Mouse (Mus musculus) embryonic facial prominence, embryonic 14.5 days (tissue): Measurements from ENCODE around the gene Tgm6. TPM values are rescaled to one million over a fixed set of nuclear protein-coding genes. Genes with fewer than 3 reads are reported as not detected.

Experiments used
- ATAC-seq: fragments of 200-750 bp; cut with Nextera tagmentation; 2 replicates; pipeline ENCODE4 v1.8.0; 2017; ENCODE audit warnings: low read depth, moderate number of reproducible peaks, moderate TSS enrichment
- DNase-seq: peaks from one replicate; pipeline ENCODE4 v3.0.0-alpha.2; 2015; ENCODE audit warnings: low spot score
- H3K27ac ChIP-seq: fragments of 300-500 bp; sonication (generic); replicated peaks from 2 replicates; pipeline ENCODE4 v1.5.1; 2014; ENCODE audit warnings: low read depth, mild to moderate bottlenecking, low read length, moderate library complexity
- H3K27me3 ChIP-seq: fragments of 300-500 bp; sonication (generic); replicated peaks from 2 replicates; pipeline ENCODE4 v1.6.1; 2014; ENCODE audit warnings: low read length; ENCODE audit not compliant: control insufficient read depth, insufficient read depth
- H3K36me3 ChIP-seq: fragments of 300-500 bp; sonication (generic); 2 replicates; pipeline ENCODE4 v1.6.1; 2014; ENCODE audit warnings: low read length, mixed read lengths; ENCODE audit not compliant: control insufficient read depth, insufficient read depth
- H3K4me1 ChIP-seq: fragments of 300-500 bp; sonication (generic); 2 replicates; pipeline ENCODE4 v1.6.1; 2014; ENCODE audit warnings: antibody characterized with exemption, low read length; ENCODE audit not compliant: control insufficient read depth, insufficient read depth
- H3K4me2 ChIP-seq: fragments of 300-500 bp; sonication (generic); 2 replicates; pipeline ENCODE4 v1.6.1; 2014; ENCODE audit warnings: low read depth, mild to moderate bottlenecking, low read length, moderate library complexity, mixed read lengths
- H3K4me3 ChIP-seq: fragments of 300-500 bp; sonication (generic); 2 replicates; pipeline ENCODE4 v1.5.1; 2014; ENCODE audit warnings: low read depth, mild to moderate bottlenecking, low read length
- H3K9ac ChIP-seq: fragments of 300-500 bp; sonication (generic); 2 replicates; pipeline ENCODE4 v1.6.1; 2014; ENCODE audit warnings: low read depth, mild to moderate bottlenecking, low read length, moderate library complexity, mixed read lengths
- H3K9me3 ChIP-seq: fragments of 300-500 bp; sonication (generic); 2 replicates; pipeline ENCODE4 v1.6.1; 2016; ENCODE audit warnings: low read length; ENCODE audit not compliant: control insufficient read depth
- WGBS: fragments of 180-500 bp; shearing (Covaris S2); extraction: QIAGEN DNeasy Blood & Tissue Kit; methylation state at CpG from one replicate; pipeline ENCODE4 v1.1.7; 2014; 5-methylcytosine and 5-hydroxymethylcytosine counted together
- polyA plus RNA-seq: library from polyadenylated mRNA; unstranded; fragments of >200 nt; fragmentation: Nextera tagmentation; extraction: Ambion mirVana; gene quantifications from 2 replicates; pipeline ENCODE4 v1.2.1, GENCODE M21; 2014

Gene Tgm6
- polyA plus RNA-seq, result 0.07 TPM in 1 of 2 replicates, not detected in the other

DNA sequence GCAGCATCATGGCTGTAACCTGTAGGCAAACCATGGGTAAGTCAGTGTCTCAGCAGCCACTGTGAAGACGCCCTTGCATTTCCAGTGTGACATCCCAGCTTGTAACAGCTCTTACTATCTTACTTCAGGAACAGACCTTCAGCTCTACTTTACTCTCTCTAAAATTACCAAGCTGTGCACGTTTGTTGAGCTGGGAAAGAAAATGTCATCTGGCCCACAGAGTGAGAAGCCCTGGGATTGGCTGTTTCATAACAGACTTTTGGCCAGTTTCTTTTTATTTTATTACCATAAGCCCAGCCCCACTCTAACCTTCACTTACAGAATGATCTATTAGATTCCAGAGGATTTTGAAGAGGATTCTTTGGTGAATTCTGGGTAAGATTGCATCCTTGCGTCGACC lies at the start of gene Tgm6:
Gene Tgm6 (plus strand): TSS at position 301 of the 400 bp plus-strand sequence.
- no peaks in the 10 kb centered on the region for H3K4me1 ChIP-seq
- WGBS, result 62% methylated on average over 4 of the region's 4 CpGs
- no peaks in the 10 kb centered on the region for H3K9me3 ChIP-seq
- no peak within 1 kb of the TSS for H3K9ac ChIP-seq
- no peak within 1 kb of the TSS for H3K4me3 ChIP-seq
- H3K27ac ChIP-seq, result no peak within 1 kb of the TSS
- H3K4me2 ChIP-seq, result no peak within 1 kb of the TSS
- no peak for DNase-seq
- H3K36me3 ChIP-seq, result no peaks in the 10 kb centered on the region
- ATAC-seq, result no peak
- no peaks in the 10 kb centered on the region for H3K27me3 ChIP-seq

- Histone ChIP-seq H3K27ac (no peak overlapping the region), H3K36me3 (no peaks in the 10 kb centered on the region), H3K9ac (no peak overlapping the region), H3K4me3 (no peak overlapping the region), H3K4me1 (no peaks in the 10 kb centered on the region), H3K27me3 (no peaks in the 10 kb centered on the region), H3K9me3 (no peaks in the 10 kb centered on the region), H3K4me2 (no peak overlapping the region)
- ATAC-seq, result no peak
- peak; percentile 16 for DNase-seq
- WGBS, result 27% methylated on average over 3 of the region's 3 CpGs
These were observed 44.0 kb upstream of the Tgm6 start for GRCm38 (mm10) chr2:130068228-130068627.

- H3K4me3 ChIP-seq, result no peak overlapping the region
- no peaks in the 10 kb centered on the region for H3K27me3 ChIP-seq
- H3K4me1 ChIP-seq, result no peaks in the 10 kb centered on the region
- no peak for DNase-seq
- no peak overlapping the region for H3K4me2 ChIP-seq
- no peaks in the 10 kb centered on the region for H3K36me3 ChIP-seq
- no peak overlapping the region for H3K27ac ChIP-seq
- H3K9ac ChIP-seq, result no peak overlapping the region
- H3K9me3 ChIP-seq, result no peaks in the 10 kb centered on the region
- ATAC-seq, result no peak
- WGBS, result 86% methylated on average over 2 of the region's 2 CpGs
These were observed 41.8 kb upstream of the Tgm6 start for GRCm38 (mm10) chr2:130070396-130070795.

- Histone ChIP-seq H3K27ac (no peak overlapping the region), H3K9me3 (no peaks in the 10 kb centered on the region), H3K4me3 (no peak overlapping the region), H3K36me3 (no peaks in the 10 kb centered on the region), H3K27me3 (no peaks in the 10 kb centered on the region), H3K4me1 (no peaks in the 10 kb centered on the region), H3K9ac (no peak overlapping the region), H3K4me2 (no peak overlapping the region)
- DNase-seq (no peak), ATAC-seq (no peak)
- whole genome bisulfite sequencing, result 70% methylated on average over 4 of the region's 4 CpGs
These were observed 588 bp downstream of the Tgm6 start for GRCm38 (mm10) chr2:130112804-130113203.

- no peaks in the 10 kb centered on the region for H3K4me1 ChIP-seq
- DNase-seq (peak; percentile 44), ATAC-seq (no peak)
- H3K9ac ChIP-seq, result no peak overlapping the region
- WGBS, result 59% methylated on average over 3 of the region's 3 CpGs
- H3K36me3 ChIP-seq, result no peaks in the 10 kb centered on the region
- no peak overlapping the region for H3K27ac ChIP-seq
- no peak overlapping the region for H3K4me3 ChIP-seq
- H3K27me3 ChIP-seq, result no peaks in the 10 kb centered on the region
- no peak overlapping the region for H3K4me2 ChIP-seq
- no peaks in the 10 kb centered on the region for H3K9me3 ChIP-seq
These were observed 1.2 kb downstream of the Tgm6 start for GRCm38 (mm10) chr2:130113379-130113778.

DNA sequence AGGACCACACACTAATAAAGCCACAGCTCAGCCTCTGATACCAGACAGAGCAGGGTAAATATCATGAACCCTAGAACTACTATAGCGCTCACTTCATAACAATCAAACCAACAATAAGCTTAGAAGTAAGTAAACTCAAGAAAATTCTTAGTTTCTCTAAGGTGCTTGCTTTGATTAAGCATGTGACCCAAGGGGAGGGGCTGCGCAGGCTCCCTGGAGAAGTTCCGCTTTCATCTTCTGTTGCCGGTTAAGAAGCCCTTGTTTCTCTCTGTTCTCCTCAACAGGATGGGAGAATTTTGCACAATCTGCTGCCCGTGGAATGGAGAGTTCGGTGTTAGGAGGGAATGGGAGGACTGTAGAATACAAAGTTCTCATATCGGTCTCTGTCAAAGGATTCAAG lies 6.4 kb downstream of the Tgm6 start:
- no peak for DNase-seq
- Histone ChIP-seq H3K27ac (no peak overlapping the region), H3K9me3 (no peaks in the 10 kb centered on the region), H3K27me3 (no peaks in the 10 kb centered on the region), H3K9ac (no peak overlapping the region), H3K4me2 (no peak overlapping the region), H3K4me1 (no peaks in the 10 kb centered on the region), H3K36me3 (no peaks in the 10 kb centered on the region), H3K4me3 (no peak overlapping the region)
- no peak for ATAC-seq
- WGBS, result 72% methylated on average over 7 of the region's 7 CpGs

- DNase-seq (no peak), ATAC-seq (no peak)
- no peak overlapping the region for H3K4me2 ChIP-seq
- no peak overlapping the region for H3K9ac ChIP-seq
- H3K4me1 ChIP-seq, result no peaks in the 10 kb centered on the region
- no peaks in the 10 kb centered on the region for H3K27me3 ChIP-seq
- no peak overlapping the region for H3K27ac ChIP-seq
- no peak overlapping the region for H3K4me3 ChIP-seq
- WGBS, result 73% methylated on average over 6 of the region's 6 CpGs
- H3K9me3 ChIP-seq, result no peaks in the 10 kb centered on the region
- no peaks in the 10 kb centered on the region for H3K36me3 ChIP-seq
These were observed 13.3 kb downstream of the Tgm6 start for GRCm38 (mm10) chr2:130125279-130126059.

DNA sequence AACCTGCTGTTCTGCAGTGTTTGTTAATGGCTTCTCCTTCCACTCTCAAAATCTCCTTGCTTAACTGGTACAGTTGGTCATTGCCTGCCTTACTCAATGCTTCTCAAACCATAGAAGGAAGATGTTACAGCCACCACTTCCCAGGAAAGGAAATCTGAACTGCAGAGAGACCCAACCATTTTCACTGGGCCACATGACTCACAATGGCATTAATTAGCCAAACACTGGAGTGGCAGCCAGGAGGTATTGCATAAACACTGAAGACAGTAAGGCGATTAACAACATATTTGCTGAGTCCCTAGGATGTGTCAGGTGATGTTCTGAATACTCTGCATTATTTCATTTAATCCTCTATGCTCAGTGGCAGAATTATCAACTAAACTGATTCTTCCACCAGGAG lies 13.9 kb downstream of the Tgm6 start:
- DNase-seq (no peak), ATAC-seq (no peak)
- Histone ChIP-seq H3K9me3 (no peaks in the 10 kb centered on the region), H3K4me3 (no peak overlapping the region), H3K9ac (no peak overlapping the region), H3K27me3 (no peaks in the 10 kb centered on the region), H3K27ac (no peak overlapping the region), H3K4me2 (no peak overlapping the region), H3K4me1 (no peaks in the 10 kb centered on the region), H3K36me3 (no peaks in the 10 kb centered on the region)
- 71% methylated on average over 1 of the region's 1 CpGs for WGBS

- WGBS, result 67% methylated on average over 1 of the region's 1 CpGs
- no peaks in the 10 kb centered on the region for H3K27me3 ChIP-seq
- H3K4me1 ChIP-seq, result no peaks in the 10 kb centered on the region
- no peak for DNase-seq
- no peak for ATAC-seq
- H3K4me3 ChIP-seq, result no peak overlapping the region
- H3K9me3 ChIP-seq, result no peaks in the 10 kb centered on the region
- H3K27ac ChIP-seq, result no peak overlapping the region
- H3K4me2 ChIP-seq, result no peak overlapping the region
- no peaks in the 10 kb centered on the region for H3K36me3 ChIP-seq
- no peak overlapping the region for H3K9ac ChIP-seq
These were observed 17.5 kb downstream of the Tgm6 start for GRCm38 (mm10) chr2:130129687-130130086.
